Mouse (Mus musculus) midbrain, embryonic 14.5 days (tissue): ENCODE measurements at regions not wholly inside any gene's neighbourhood (a gene's known extent, or its start where the extent isn't known, plus 50 kb on each side); places are given as distances from the start of the nearest gene placed in this dataset.
A peak's percentile ranks its signal among the peaks of the same experiment; 100 is the strongest.

Source experiments
- ATAC-seq: fragments of 200-750 bp; cut with Nextera tagmentation; 2 replicates; pipeline ENCODE4 v1.8.0; 2017; ENCODE audit warnings: moderate number of reproducible peaks, moderate library complexity; ENCODE audit not compliant: low FRiP score, low TSS enrichment
- DNase-seq: peaks from one replicate; pipeline ENCODE4 v3.0.0-alpha.2; 2015
- H3K27ac ChIP-seq: fragments of 300-500 bp; sonication (generic); replicated peaks from 2 replicates; pipeline ENCODE4 v1.5.1; 2014; ENCODE audit warnings: mild to moderate bottlenecking, low read depth, low read length, moderate library complexity
- H3K27me3 ChIP-seq: fragments of 300-500 bp; sonication (generic); 2 replicates; pipeline ENCODE4 v1.6.1; 2014; ENCODE audit warnings: low read length, control low read depth, mixed read lengths; ENCODE audit not compliant: control insufficient read depth, insufficient read depth
- H3K36me3 ChIP-seq: fragments of 300-500 bp; sonication (generic); 2 replicates; pipeline ENCODE4 v1.6.1; 2014; ENCODE audit warnings: low read length, control low read depth; ENCODE audit not compliant: control insufficient read depth, insufficient read depth
- H3K4me1 ChIP-seq: fragments of 300-500 bp; sonication (generic); 2 replicates; pipeline ENCODE4 v1.6.1; 2014; ENCODE audit warnings: mild to moderate bottlenecking, antibody characterized with exemption, low read length, control low read depth; ENCODE audit not compliant: control insufficient read depth, insufficient read depth
- H3K4me2 ChIP-seq: fragments of 300-500 bp; sonication (generic); 2 replicates; pipeline ENCODE4 v1.6.1; 2014; ENCODE audit warnings: mild to moderate bottlenecking, low read length, moderate library complexity
- H3K4me3 ChIP-seq: fragments of 300-500 bp; sonication (generic); replicated peaks from 2 replicates; pipeline ENCODE4 v1.5.1; 2014; ENCODE audit warnings: low read depth, low read length
- H3K9ac ChIP-seq: fragments of 300-500 bp; sonication (generic); replicated peaks from 2 replicates; pipeline ENCODE4 v1.6.1; 2014; ENCODE audit warnings: mild to moderate bottlenecking, low read length, moderate library complexity
- H3K9me3 ChIP-seq: fragments of 300-500 bp; sonication (generic); 2 replicates; pipeline ENCODE4 v1.6.1; 2016; ENCODE audit warnings: low read length, control low read depth, mixed read lengths; ENCODE audit not compliant: control insufficient read depth
- WGBS: fragments of 180-500 bp; shearing (Covaris S2); extraction: QIAGEN DNeasy Blood & Tissue Kit; methylation state at CpG from one replicate; pipeline ENCODE4 v1.1.7; 2014; 5-methylcytosine and 5-hydroxymethylcytosine counted together

DNA sequence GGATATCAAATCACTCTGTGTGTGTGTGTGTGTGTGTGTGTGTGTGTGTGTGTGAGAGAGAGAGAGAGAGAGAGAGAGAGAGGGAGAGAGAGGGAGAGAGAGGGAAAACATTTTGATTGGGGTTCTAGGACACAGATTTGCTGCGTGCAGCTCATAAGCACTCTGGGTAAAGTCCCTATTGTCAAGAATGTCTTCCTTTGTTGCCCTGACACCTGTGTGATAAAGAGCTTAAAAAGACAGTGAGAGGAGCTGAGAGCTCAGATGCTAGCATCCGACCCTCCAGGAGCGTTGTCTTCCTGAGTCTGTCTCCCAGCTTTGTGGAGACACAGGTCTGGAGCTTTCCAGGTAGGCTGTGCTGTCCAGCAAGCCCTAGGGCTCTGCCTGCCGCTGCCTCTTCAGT is 146.8 kb upstream of the Gm5148 start:
- Histone ChIP-seq H3K4me1 (no peaks in the 10 kb centered on the region), H3K36me3 (no peaks in the 10 kb centered on the region), H3K27me3 (no peaks in the 10 kb centered on the region), H3K27ac (no peak overlapping the region), H3K9me3 (no peaks in the 10 kb centered on the region), H3K9ac (no peak overlapping the region), H3K4me3 (no peak overlapping the region), H3K4me2 (no peak overlapping the region)
- 50% methylated on average over 4 of the region's 4 CpGs for WGBS
- ATAC-seq (no peak), DNase-seq (no peak)

DNA sequence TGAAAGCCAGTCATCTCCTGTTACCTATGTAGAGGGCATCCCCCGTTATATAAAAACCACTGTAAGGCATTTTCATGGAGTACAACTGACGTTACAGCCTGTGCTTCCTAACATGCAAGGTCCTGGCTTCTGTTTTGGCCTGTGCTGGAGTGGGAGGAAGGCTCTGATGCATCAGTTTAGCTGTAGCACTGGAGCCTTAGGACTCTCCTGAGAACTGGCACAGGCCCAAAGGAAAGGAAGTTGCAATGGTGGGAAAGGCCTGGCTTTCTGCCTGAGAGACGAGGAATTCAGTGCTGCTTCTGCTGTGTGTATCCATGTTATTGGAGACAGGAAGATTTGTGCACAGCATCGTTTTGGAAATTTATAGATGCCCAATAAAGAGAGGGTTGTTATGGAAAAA is 144.2 kb upstream of the Gm5148 start:
- Histone ChIP-seq H3K4me3 (no peak overlapping the region), H3K9me3 (no peaks in the 10 kb centered on the region), H3K9ac (no peak overlapping the region), H3K4me1 (no peaks in the 10 kb centered on the region), H3K27me3 (no peaks in the 10 kb centered on the region), H3K36me3 (no peaks in the 10 kb centered on the region), H3K27ac (no peak overlapping the region), H3K4me2 (no peak overlapping the region)
- no peak for ATAC-seq
- 88% methylated on average over 4 of the region's 4 CpGs for WGBS
- DNase-seq = peak; percentile 34

DNA sequence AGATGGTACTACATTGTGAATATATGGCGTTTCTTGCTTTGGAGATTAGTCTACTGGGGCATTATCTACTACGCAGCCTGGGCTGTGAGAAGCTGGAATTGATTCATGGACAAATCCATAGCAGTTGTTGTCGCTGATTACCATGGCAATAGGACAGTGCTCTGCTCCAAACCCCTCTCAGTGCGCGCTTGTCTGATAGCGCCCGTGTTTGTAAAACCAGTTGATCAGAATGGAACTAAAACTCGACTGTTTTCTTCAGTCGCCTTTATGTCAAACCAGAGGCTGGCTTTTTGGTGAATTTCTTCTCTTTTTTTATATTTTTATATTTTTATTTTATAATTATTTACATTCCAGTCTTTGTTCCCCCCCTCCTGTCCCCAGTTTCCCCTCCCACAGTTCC is 138.5 kb upstream of the Gm5148 start:
- no peak for ATAC-seq
- no peak overlapping the region for H3K4me2 ChIP-seq
- no peak for DNase-seq

DNA sequence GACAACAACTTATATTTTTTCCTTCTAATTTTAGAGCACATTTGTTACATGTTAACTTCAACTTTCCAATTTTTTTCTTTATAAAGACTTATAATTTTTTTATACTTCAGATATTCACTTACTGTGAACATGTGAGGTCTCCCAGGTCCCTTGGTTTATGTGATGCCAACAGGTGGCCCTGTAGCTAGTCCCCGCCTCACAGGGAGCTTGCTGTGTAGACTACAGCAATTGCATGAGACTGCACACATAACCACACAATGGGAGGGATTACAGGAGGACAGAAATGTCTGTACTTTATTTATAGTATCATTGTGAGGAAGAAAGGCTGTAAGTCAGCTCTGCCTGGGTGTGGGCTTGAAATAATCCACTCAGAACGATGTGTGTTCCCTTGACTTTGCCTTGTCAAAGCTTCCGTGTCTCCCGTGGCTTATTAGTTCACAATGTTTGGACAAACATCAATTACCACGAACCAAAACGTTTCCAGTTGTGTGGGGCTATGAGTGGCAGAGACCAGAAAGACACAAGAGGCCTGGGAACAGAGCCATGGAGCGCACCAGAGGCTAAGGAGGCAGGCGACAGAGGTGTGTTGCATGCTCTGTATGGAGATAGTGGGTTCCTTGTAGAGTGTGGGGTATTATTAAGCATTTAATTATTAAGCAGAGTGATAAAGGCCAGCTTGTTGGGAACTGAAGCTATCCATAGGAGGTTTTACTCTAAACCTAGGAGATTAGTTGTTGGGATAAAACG is 136.6 kb upstream of the Gm5148 start:
- DNase-seq (no peak), ATAC-seq (no peak)
- no peak overlapping the region for H3K27ac ChIP-seq
- no peak overlapping the region for H3K9ac ChIP-seq
- no peak overlapping the region for H3K4me2 ChIP-seq
- no peak overlapping the region for H3K4me3 ChIP-seq
- no peaks in the 10 kb centered on the region for H3K9me3 ChIP-seq
- 75% methylated on average over 9 of the region's 9 CpGs for WGBS
- H3K4me1 ChIP-seq = no peaks in the 10 kb centered on the region
- H3K36me3 ChIP-seq = no peaks in the 10 kb centered on the region
- no peaks in the 10 kb centered on the region for H3K27me3 ChIP-seq

More for the DNA sequence above, 138.5 kb upstream of the Gm5148 start:
- Histone ChIP-seq H3K9me3 (no peaks in the 10 kb centered on the region), H3K4me3 (no peak overlapping the region), H3K4me1 (no peaks in the 10 kb centered on the region), H3K27ac (no peak overlapping the region), H3K9ac (no peak overlapping the region), H3K36me3 (no peaks in the 10 kb centered on the region), H3K27me3 (no peaks in the 10 kb centered on the region)
- WGBS = 83% methylated on average over 9 of the region's 9 CpGs

DNA sequence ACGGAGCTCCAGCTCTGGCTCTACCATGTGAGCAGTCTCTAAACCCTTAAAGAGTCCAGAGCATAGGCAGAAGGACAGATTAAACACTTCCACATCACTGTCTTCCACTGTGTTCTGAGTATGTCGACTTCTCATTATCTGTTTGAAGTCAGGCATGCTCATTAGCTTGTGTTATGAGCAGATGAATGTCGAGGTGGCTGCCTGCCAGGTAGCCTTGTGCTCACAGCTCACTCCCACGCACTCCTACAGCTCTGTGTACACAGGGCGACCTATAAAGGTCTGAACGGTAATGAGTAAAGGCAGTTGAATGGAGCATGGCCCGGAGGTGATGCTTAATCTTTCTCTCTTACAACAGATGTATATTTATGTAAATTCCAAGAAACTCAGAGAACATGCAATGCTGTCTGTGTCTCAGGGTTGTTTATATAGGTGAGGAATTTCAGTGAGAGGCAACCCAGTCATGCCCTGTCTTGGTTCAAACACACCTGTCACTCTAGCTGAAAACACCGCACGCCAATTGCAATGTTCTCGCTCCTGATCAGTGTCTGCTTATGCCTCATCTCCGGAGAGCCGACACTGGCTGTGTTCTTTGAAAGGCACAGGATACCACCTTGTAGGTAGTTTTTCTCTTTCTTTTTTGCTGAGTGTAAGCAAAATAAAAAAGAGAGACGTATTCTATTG is 135.9 kb upstream of the Gm5148 start:
- H3K4me3 ChIP-seq = no peak overlapping the region
- H3K27ac ChIP-seq = no peak overlapping the region
- DNase-seq (peak; percentile 63), ATAC-seq (peak; percentile 46; the same call in 1 of the 2 replicates)
- H3K4me1 ChIP-seq = no peaks in the 10 kb centered on the region
- H3K9me3 ChIP-seq = no peaks in the 10 kb centered on the region
- H3K36me3 ChIP-seq = no peaks in the 10 kb centered on the region
- no peak overlapping the region for H3K9ac ChIP-seq
- no peak overlapping the region for H3K4me2 ChIP-seq
- no peaks in the 10 kb centered on the region for H3K27me3 ChIP-seq
- WGBS = 64% methylated on average over 13 of the region's 13 CpGs

DNA sequence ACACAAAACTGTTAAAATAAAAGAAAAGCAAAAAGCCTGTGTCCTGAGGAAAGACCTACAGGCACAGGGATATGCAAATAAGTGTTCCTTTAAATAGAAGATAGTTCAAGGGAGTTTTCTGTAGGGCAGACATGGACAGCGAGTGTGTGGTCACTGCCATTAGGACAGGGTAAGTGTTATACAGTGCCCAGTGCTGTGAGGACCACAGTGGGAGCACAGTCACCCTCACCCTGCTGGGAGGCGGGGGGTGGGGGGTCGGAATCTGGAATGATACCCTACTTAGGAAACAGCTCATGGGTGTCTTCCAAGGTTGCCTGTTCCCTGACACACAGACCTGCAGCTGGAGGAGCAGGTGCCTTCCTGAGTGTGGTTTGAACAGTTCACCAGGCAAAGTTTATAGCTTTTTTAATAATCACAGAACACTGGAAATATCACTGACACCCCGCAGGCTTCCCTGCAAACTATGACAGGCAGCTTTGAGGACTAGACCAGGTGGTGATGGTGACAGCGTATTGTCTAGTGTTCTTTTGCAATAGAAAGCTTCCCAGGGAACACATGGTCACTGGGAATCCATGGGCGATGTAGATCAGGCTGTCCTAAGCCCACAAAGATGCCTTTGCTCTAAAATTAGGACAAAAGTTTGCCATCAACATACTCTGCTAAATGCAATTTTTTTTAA is 134.5 kb upstream of the Gm5148 start:
- Histone ChIP-seq H3K4me2 (no peak overlapping the region), H3K36me3 (no peaks in the 10 kb centered on the region), H3K27ac (no peak overlapping the region), H3K4me3 (no peak overlapping the region), H3K9me3 (no peaks in the 10 kb centered on the region), H3K9ac (no peak overlapping the region), H3K4me1 (no peaks in the 10 kb centered on the region), H3K27me3 (no peaks in the 10 kb centered on the region)
- 88% methylated on average over 6 of the region's 6 CpGs for WGBS
- ATAC-seq (no peak), DNase-seq (no peak)

DNA sequence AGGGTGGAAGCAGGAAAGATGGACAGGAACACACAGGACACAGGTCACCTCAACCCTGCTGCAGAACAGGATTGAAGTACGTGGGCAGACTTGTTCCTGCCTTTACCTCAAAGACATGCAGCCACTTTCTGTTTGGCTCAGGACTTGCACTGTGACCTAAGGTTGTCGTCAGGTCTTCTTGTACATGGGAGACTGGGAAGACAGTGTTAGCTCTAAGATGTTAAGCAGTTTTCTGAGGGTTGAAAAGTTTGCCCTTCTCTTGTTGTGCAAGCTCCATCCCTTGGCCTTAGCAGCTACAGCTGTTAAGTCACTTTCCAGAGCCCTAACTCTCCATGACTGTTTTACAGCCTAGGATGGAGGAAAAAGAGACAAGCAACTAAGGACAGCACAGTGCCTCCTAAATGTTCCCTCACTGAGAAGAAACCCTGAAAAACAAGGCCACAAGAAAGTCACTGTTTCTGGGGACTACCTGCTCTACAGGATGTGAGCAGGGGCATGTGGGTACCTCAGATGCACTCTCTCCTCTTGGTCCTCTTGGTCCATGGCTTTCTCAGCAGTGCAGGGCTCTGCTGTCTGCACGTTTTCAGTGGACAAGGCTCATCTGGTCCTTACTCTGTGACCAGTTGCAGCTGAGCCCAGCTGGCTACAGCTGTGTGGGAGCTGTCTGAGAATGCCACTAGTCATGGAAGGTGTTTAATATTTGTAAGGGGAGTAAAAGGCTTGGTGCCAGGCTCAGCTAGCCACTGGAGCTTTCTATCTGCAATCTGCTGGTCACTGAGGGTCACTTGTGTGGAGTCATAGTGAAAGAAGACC is 122.1 kb upstream of the Gm5148 start:
- 74% methylated on average over 3 of the region's 3 CpGs for WGBS
- DNase-seq = no peak

DNA sequence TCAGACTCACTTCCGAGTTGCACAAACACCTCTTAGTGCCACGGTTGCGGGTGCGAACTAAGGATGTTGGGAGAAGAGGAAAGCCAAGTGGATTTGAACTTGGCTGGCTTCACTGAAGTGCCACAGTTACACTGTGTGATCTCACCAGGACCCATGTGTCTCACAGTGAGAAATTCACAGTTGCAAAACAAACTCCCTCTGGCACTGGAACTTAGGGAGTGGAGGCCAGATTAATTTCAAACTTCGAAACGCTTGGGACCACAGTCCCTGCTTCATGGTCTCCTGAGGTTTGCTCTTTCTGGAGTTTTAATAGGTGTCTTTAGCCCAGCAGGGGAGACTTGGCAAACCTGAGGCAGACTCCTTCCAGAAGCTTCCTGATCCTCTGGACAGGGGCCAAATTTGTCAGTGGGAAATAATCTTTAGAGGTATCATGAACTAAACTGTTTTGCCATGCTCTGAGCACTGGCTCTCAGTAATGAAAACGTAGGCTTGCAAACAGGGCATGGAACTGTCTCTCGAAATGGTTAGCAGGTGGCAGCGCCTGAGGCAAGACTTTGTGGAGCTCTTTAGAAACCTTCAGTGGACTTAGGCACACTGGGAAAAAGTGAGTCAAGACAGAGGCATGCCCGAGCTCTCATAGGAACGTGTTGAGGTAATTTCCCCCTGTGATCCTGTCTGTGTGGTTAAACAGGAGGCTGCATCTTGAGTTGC is 121.2 kb upstream of the Gm5148 start:
- Histone ChIP-seq H3K4me1 (no peaks in the 10 kb centered on the region), H3K27ac (no peak overlapping the region), H3K36me3 (no peaks in the 10 kb centered on the region), H3K9me3 (no peaks in the 10 kb centered on the region), H3K4me3 (no peak overlapping the region), H3K27me3 (no peaks in the 10 kb centered on the region), H3K4me2 (no peak overlapping the region), H3K9ac (no peak overlapping the region)
- ATAC-seq (no peak), DNase-seq (no peak)
- 88% methylated on average over 11 of the region's 11 CpGs for WGBS

More for the DNA sequence above, 122.1 kb upstream of the Gm5148 start:
- Histone ChIP-seq H3K27me3 (no peaks in the 10 kb centered on the region), H3K4me1 (no peaks in the 10 kb centered on the region), H3K9me3 (no peaks in the 10 kb centered on the region), H3K4me2 (no peak overlapping the region), H3K36me3 (no peaks in the 10 kb centered on the region), H3K4me3 (no peak overlapping the region), H3K9ac (no peak overlapping the region), H3K27ac (no peak overlapping the region)
- ATAC-seq = no peak
